Mouse (Mus musculus) lung, adult 2 months (tissue): ENCODE measurements around the gene Cuta.

Experiments
- CTCF ChIP-seq: fragments of 200-500 bp; IDR thresholded peaks from 2 replicates; pipeline ENCODE4 v1.5.1; 2011; ENCODE audit warnings: mild to moderate bottlenecking, low read length, control low read depth; ENCODE audit not compliant: insufficient read depth
- POLR2A ChIP-seq: fragments of 200-500 bp; IDR thresholded peaks from 2 replicates; pipeline ENCODE4 v1.6.1; 2011; ENCODE audit warnings: low read depth, mild to moderate bottlenecking, control low read depth, low read length, borderline replicate concordance; ENCODE audit errors: extremely low read depth

DNA sequence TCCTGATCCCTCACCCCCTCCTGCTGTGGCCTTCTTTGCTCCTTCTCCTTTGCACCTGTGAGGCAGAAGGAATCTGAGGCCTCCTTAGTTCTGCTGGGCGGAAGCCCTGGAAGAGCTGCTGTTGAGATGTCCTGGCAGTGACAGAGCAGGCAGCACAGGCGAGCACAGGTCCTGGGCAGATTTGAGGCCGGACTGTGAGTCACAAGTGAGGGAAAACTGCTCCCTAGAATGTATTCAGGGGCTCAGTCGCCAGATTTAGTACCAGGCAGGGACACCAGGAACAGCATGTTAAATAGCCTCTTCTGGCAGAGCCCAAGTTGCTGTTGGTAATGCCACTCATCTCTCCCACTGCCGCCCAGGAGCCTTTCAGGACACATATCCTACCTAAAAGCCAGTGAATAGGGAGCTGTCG lies 28.8 kb upstream of the Cuta start:
- TF ChIP-seq CTCF (no peak), POLR2A (no peak)
